Mouse (Mus musculus) brain, embryonic 14.5 days (tissue): ENCODE data around the gene Atp1b2.

Experiments
- CTCF ChIP-seq: fragments of 200-500 bp; IDR thresholded peaks from 2 replicates; pipeline ENCODE4 v1.5.1; 2012; ENCODE audit warnings: inconsistent platforms, mild to moderate bottlenecking, moderate library complexity, borderline replicate concordance; ENCODE audit not compliant: insufficient read depth, insufficient read length; ENCODE audit errors: extremely low read depth
- POLR2A ChIP-seq: fragments of 200-500 bp; IDR thresholded peaks from 2 replicates; pipeline ENCODE4 v1.6.1; 2012; ENCODE audit warnings: mild to moderate bottlenecking, inconsistent platforms, borderline replicate concordance; ENCODE audit not compliant: poor library complexity, insufficient read depth, insufficient read length, severe bottlenecking; ENCODE audit errors: extremely low read depth

- TF ChIP-seq POLR2A (no peak), CTCF (no peak)
Observed at GRCm38 (mm10) chr11:69599436-69599835, 6.3 kb downstream of the Atp1b2 start.
